Mouse (Mus musculus) embryonic facial prominence, embryonic 10.5 days (tissue): ENCODE measurements at regions not wholly inside any gene's neighbourhood (a gene's known extent, or its start where the extent isn't known, plus 50 kb on each side); places are given as distances from the start of the nearest gene placed in this dataset.

Experiments
- DNase-seq: peaks from one replicate; pipeline ENCODE4 v3.0.0-alpha.2; 2017; ENCODE audit warnings: low spot score
- H3K27ac ChIP-seq: fragments of 300-500 bp; sonication (generic); replicated peaks from 2 replicates; pipeline ENCODE4 v1.5.1; 2016; ENCODE audit warnings: mild to moderate bottlenecking
- H3K27me3 ChIP-seq: fragments of 300-500 bp; sonication (generic); replicated peaks from 2 replicates; pipeline ENCODE4 v1.6.1; 2016; ENCODE audit warnings: low read depth, mild to moderate bottlenecking; ENCODE audit not compliant: poor library complexity, severe bottlenecking
- H3K36me3 ChIP-seq: fragments of 300-500 bp; sonication (generic); replicated peaks from 2 replicates; pipeline ENCODE4 v1.6.1; 2016; ENCODE audit warnings: mild to moderate bottlenecking, moderate library complexity
- H3K4me1 ChIP-seq: fragments of 300-500 bp; sonication (generic); 2 replicates; pipeline ENCODE4 v1.6.1; 2016
- H3K4me3 ChIP-seq: fragments of 300-500 bp; sonication (generic); 2 replicates; pipeline ENCODE4 v1.5.1; 2016; ENCODE audit warnings: mild to moderate bottlenecking, moderate library complexity
- H3K9me3 ChIP-seq: fragments of 300-500 bp; sonication (generic); 2 replicates; pipeline ENCODE4 v1.6.1; 2016; ENCODE audit warnings: mild to moderate bottlenecking
- WGBS: fragments of 180-500 bp; shearing (Covaris S2); methylation state at CpG from one replicate; pipeline ENCODE4 v1.1.7; 2016; 5-methylcytosine and 5-hydroxymethylcytosine counted together

DNA sequence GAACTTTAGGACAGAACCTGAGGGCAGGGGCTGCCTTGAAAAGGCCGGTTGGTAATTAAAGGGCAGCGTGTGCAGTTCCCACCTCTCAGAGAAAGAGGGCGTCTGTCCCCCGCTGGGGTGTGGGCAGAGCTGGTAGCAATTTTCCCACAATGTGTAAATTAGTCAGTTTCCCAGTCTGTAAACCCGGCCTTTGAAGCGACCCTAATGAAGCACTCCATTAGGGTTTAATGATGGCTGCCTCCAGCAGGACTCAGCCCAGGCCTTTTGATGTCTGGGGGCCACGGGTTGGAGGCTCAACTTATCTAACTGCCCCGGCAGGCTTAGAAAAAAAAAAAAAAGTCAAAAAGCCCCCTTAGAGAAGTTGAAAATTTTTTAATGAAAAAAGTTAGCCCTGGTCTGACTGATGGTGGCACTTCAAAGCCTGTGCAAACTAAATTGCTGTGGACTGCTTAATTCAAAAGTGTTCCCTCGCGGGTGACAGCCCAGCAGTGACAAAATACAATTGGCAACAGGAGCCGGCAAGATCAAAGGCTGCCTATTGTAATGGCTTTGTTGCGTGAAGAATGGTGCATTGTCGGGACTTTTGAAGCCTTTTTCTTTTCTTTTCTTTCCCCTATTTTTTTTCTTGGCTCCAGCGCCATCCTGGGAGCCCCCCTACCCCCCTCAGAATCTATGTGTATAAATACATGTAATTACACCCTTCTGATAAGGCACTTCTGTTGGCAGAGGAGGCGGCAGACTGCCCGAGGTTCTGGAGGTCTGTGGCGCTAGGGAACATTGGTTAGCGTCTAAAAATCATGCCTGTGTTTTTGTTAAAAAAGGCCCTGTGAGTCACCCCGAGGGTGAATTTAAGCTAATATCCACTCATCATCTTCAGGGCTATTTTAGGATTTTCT is 71.3 kb upstream of the Msx1 start:
- WGBS, result 2% methylated on average over 19 of the region's 19 CpGs
- Histone ChIP-seq H3K4me3 (peak overlapping the region; percentile 14; the same call in 1 of the 2 replicates), H3K36me3 (no peaks in the 10 kb centered on the region), H3K27ac (peak overlapping the region; percentile 49; the same call in 1 of the 2 replicates), H3K9me3 (no peaks in the 10 kb centered on the region), H3K27me3 (peaks cover 93% of the 10 kb centered on the region), H3K4me1 (peaks cover 78% of the 10 kb centered on the region)
- DNase-seq, result peak; percentile 74

DNA sequence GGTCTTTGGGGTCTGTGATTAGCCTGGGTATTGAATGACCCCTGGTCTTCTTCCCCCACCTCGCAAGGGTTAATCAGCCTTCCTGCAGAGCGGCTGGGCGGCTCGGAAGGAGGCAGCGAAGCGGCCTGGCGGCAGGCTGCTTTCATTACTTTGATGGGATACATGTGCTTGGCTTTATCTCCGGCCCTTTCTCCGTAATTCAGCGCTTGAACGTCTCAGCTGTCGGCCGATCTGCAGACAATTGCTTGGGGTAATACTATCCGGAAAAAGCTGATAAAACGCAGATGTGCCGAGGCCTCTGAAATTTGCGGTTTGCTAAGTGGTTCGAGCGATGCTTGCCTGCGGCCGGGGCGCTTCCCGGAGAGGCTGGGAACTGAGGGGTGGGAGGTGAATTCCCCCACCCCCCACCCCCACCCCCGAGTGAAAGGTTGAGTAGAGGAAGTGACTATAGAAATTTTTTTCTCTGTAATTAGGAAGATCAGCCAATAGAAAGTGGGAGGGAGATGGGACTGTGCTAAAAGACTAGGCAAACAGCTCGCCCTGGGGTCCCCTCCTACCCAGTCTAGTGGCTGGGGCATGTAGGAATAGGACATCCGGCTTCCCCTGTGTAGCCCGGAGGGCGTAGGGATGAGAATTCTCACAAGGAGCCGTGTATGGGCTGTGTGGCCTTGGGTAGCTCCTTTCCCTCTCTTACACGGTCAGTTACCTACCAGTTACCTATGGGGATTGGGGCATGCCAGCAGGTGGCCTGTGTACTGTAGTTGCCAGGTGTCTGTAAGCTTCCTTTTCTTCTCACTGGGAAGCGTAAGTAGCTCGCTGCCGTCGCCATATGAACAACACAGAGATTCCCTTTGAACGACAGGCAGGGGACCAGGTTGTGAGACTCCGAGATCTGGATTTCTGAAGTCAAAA is 69.5 kb upstream of the Msx1 start:
- H3K27me3 ChIP-seq, result peaks cover 93% of the 10 kb centered on the region
- no peaks in the 10 kb centered on the region for H3K9me3 ChIP-seq
- peak overlapping the region; percentile 79 for H3K27ac ChIP-seq
- no peaks in the 10 kb centered on the region for H3K36me3 ChIP-seq
- H3K4me3 ChIP-seq, result peak overlapping the region; percentile 49
- 1% methylated on average over 36 of the region's 36 CpGs for WGBS
- H3K4me1 ChIP-seq, result peaks cover 78% of the 10 kb centered on the region
- peak; percentile 92 for DNase-seq

GRCm38 (mm10) chr5:37890641-37891040 is 66.3 kb upstream of the Msx1 start:
- Histone ChIP-seq H3K4me1 (peaks cover 55% of the 10 kb centered on the region), H3K27me3 (peaks cover 89% of the 10 kb centered on the region), H3K36me3 (no peaks in the 10 kb centered on the region), H3K4me3 (no peak overlapping the region), H3K9me3 (no peaks in the 10 kb centered on the region), H3K27ac (no peak overlapping the region)
- 69% methylated on average over 11 of the region's 11 CpGs for WGBS
- no peak for DNase-seq

- Histone ChIP-seq H3K27me3 (peaks cover 12% of the 10 kb centered on the region; the same call in 1 of the 2 replicates), H3K27ac (no peak overlapping the region), H3K9me3 (no peaks in the 10 kb centered on the region), H3K4me3 (no peak overlapping the region), H3K36me3 (no peaks in the 10 kb centered on the region), H3K4me1 (0 out of 2 replicates have a peak, but pooled peaks cover 7% of the 10 kb centered on the region)
- WGBS, result 76% methylated on average over 2 of the region's 2 CpGs
- no peak for DNase-seq
Measured at GRCm38 (mm10) chr5:37879668-37880380, 55.4 kb upstream of the Msx1 start.

GRCm38 (mm10) chr5:37876240-37876639 is 51.9 kb upstream of the Msx1 start:
- Histone ChIP-seq H3K4me3 (no peak overlapping the region), H3K27me3 (peaks cover 17% of the 10 kb centered on the region), H3K9me3 (no peaks in the 10 kb centered on the region), H3K4me1 (0 out of 2 replicates have a peak, but pooled peaks cover 3% of the 10 kb centered on the region), H3K27ac (no peak overlapping the region), H3K36me3 (no peaks in the 10 kb centered on the region)
- WGBS, result 73% methylated on average over 4 of the region's 4 CpGs
- no peak for DNase-seq

GRCm38 (mm10) chr5:37875452-37875851 is 51.1 kb upstream of the Msx1 start:
- 89% methylated on average over 13 of the region's 13 CpGs for WGBS

DNA sequence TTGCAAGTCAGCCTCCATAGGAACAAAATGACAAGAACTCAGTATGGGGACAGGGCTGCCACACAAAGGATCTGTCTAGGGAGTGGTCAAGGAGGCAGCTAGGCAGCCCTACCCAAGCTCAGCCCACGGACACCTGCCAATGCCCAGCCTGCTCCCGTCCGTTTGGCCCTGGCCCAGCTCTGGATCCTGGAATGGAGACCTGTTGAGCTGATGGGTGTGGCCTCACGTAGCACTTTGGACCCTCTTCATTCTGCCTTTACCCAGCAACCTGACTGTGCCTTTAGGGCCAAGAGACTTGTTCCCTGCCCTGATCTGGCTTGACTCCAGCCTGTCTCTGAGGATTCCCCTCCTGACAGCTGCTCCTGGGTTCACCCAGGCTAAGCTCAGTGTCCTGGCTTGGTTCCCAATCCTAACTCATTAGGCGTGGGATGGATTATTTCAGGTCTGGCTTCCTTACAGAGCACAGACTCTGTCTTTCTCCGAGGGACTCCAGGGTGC is 50.5 kb upstream of the Msx1 start:
- DNase-seq, result no peak
- Histone ChIP-seq H3K36me3 (no peaks in the 10 kb centered on the region), H3K4me1 (peaks cover 4% of the 10 kb centered on the region; the same call in 1 of the 2 replicates), H3K27ac (no peak overlapping the region), H3K9me3 (no peaks in the 10 kb centered on the region), H3K27me3 (peaks cover 17% of the 10 kb centered on the region), H3K4me3 (no peak overlapping the region)
- 88% methylated on average over 6 of the region's 6 CpGs for WGBS

More at GRCm38 (mm10) chr5:37875452-37875851, 51.1 kb upstream of the Msx1 start:
- H3K27me3 ChIP-seq, result peaks cover 17% of the 10 kb centered on the region
- DNase-seq, result no peak
- H3K4me3 ChIP-seq, result no peak overlapping the region
- H3K36me3 ChIP-seq, result no peaks in the 10 kb centered on the region
- H3K4me1 ChIP-seq, result 0 out of 2 replicates have a peak, but pooled peaks cover 3% of the 10 kb centered on the region
- no peak overlapping the region for H3K27ac ChIP-seq
- no peaks in the 10 kb centered on the region for H3K9me3 ChIP-seq
